Mouse (Mus musculus) olfactory bulb, adult 2 months (tissue): ENCODE data around the gene Nelfa. TPM values are rescaled to one million over a fixed set of nuclear protein-coding genes. Genes with fewer than 3 reads are reported as not detected.
"Not testable (repeated sequence)": the region's sequence is repeated elsewhere in the genome, so short reads cannot be mapped to it uniquely, and the experiment has no call there.

Source experiments
- H3K27ac ChIP-seq: fragments of 200-500 bp; 2 replicates; pipeline ENCODE4 v1.5.1; 2012; ENCODE audit warnings: low read depth, low read length; ENCODE audit not compliant: insufficient read depth
- H3K4me1 ChIP-seq: fragments of 200-500 bp; 2 replicates; pipeline ENCODE4 v1.6.1; 2012; ENCODE audit warnings: low read length; ENCODE audit not compliant: control insufficient read depth, insufficient read depth
- H3K4me3 ChIP-seq: fragments of 200-500 bp; 2 replicates; pipeline ENCODE4 v1.5.1; 2012; ENCODE audit warnings: mild to moderate bottlenecking, low read depth, low read length, moderate library complexity; ENCODE audit not compliant: insufficient read depth
- CTCF ChIP-seq: fragments of 200-500 bp; IDR thresholded peaks from 2 replicates; pipeline ENCODE4 v1.5.1; 2012; ENCODE audit warnings: low read depth, mild to moderate bottlenecking, low read length, moderate library complexity; ENCODE audit not compliant: insufficient read depth
- POLR2A ChIP-seq: fragments of 200-500 bp; IDR thresholded peaks from 2 replicates; pipeline ENCODE4 v1.6.1; 2012; ENCODE audit warnings: mild to moderate bottlenecking, low read depth, low read length, moderate library complexity; ENCODE audit not compliant: insufficient read depth
- WGBS: fragments of 180-500 bp; shearing (Covaris S2); methylation state at CpG from one replicate; pipeline ENCODE4 v1.1.7; 2018; 5-methylcytosine and 5-hydroxymethylcytosine counted together
- polyA plus RNA-seq: library from polyadenylated mRNA; stranded (reverse); fragments of >200 nt; gene quantifications from 2 replicates; pipeline ENCODE4 v1.2.4, GENCODE M21; 2012; ENCODE audit warnings: low replicate concordance; ENCODE audit not compliant: missing spikeins, insufficient read depth, insufficient read length

The Nelfa gene
- polyA plus RNA-seq, 1 experiment: not detected

DNA sequence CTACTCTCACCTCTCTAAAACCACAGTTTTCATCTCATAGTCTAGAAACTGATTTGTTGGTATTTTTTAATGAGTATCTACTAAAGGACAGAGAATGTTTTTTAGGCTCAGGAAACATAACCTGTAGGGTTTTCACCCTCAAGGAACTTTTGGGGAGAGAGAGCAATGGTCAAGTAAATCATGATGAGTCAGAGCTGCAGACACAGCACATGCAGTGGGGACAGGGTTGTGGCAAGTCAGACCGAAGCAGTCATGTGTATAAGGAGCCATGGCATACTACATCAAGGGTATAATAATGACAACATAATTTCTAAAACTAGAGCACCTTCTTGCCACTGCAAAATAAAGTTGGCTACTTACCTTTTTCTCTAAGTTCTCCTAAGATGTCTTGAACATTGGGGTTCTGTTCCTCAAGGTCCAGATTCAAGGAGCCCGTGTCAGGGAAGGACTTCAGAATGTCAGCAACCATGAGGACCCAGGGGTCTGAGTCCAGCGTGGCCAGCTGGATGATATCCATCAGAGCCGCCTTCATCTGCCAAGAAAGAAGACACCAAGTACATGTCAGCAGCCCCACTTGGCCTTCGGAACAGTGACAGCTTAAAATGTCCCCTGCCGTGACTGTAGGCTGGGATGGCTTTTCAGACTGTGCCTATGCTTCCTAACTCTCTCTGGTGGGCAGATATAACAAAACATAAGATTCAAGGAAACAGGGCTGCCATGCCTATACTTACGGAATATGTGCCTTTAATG is 14.6 kb downstream of the Nelfa start:
- peaks cover 11% of the 10 kb centered on the region for H3K4me1 ChIP-seq
- 75% methylated on average over 7 of the region's 7 CpGs for WGBS
- H3K27ac ChIP-seq: no peak overlapping the region
- no peak overlapping the region for H3K4me3 ChIP-seq
- no peak for TF ChIP-seq POLR2A
- no peak for TF ChIP-seq CTCF

DNA sequence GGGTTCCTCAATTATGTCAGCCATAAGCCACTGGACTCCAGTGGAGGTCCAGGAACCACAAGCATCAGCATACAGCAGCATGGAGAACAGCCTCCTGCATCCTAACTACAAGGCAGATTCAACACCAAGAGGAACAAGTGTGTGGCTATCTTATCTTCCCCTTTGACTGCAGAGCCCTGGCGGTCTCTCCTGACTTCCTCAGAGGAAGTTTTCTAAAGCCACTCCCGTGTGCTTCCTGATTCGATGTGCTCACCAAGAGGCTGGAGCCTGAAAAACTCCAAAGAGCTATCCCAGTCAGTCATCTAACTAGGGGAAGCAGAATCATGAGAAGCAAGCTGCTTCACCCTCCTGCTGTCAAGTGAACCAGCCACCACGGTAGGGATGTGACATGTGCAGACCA is 15.3 kb downstream of the Nelfa start:
- Histone ChIP-seq H3K4me1 (peaks cover 11% of the 10 kb centered on the region), H3K27ac (no peak overlapping the region), H3K4me3 (no peak overlapping the region)
- TF ChIP-seq POLR2A (no peak), CTCF (no peak)
- 80% methylated on average over 4 of the region's 4 CpGs for WGBS

DNA sequence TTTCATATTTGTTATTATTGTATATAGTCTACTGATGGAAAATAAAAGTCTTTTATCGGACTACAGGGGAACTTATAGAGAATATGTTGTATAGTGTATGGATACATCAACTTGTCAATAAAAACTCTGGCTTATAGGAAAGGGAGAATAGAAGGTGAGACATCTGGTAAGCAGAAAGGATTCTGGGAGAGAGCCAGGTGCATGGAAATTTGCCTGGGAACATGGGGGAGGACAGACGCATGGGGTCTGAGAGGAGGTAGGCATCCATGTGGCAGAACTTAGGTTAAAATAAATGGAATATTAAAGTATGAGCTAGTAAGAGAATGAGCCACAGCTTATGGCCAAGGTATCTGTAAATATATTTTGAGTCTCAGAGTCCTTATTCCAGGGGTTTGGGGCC is 16.2 kb downstream of the Nelfa start:
- no peak overlapping the region for H3K27ac ChIP-seq
- no peak for TF ChIP-seq POLR2A
- no peak for TF ChIP-seq CTCF
- 95% methylated on average over 2 of the region's 2 CpGs for WGBS
- H3K4me1 ChIP-seq: peaks cover 11% of the 10 kb centered on the region
- no peak overlapping the region for H3K4me3 ChIP-seq

DNA sequence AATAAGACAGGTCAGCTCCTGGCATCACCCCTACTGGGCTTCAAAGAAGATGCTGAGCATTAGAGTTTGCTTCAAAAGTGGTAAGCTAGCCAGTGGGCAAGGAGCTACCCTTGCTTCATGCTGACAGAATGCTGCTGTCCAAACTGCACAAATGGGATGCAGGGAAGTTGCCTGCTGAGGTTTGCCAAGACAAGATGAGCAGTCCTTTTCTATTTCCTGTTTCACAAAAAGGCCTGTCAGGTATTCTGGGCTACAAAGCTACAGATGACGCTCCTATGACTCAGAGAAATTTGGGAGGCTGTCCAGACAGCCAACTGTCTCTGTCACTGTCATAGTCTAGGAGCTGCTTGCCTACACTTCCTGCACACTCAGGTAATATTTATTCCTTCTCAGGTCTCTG is 16.7 kb downstream of the Nelfa start:
- 70% methylated on average over 1 of the region's 1 CpGs for WGBS

DNA sequence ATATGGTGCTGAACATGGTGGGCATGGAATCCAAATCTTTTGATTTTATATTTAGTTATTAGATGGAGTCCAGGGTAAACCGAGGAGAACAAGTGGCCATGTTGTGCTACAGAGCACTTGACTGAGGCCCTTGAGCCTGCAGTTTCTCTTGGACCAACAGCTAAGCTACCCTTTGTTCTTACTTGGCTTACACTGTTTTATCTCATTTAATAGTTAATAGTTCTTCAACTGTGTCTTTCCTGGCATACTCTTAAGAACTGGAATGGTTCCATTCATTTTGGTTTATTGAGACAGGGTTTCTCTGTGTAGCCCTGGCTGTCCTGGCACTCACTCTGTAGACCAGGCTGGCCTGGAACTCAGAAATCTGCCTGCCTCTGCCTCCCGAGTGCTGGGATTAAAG is 19.6 kb downstream of the Nelfa start:
- H3K27ac ChIP-seq, H3K4me1 ChIP-seq, H3K4me3 ChIP-seq: not testable (repeated sequence)
- WGBS: 93% methylated on average over 2 of the region's 2 CpGs

More for the DNA sequence above, 16.7 kb downstream of the Nelfa start:
- no peak for TF ChIP-seq POLR2A
- TF ChIP-seq CTCF: no peak
- Histone ChIP-seq H3K4me1 (peaks cover 11% of the 10 kb centered on the region), H3K27ac (no peak overlapping the region), H3K4me3 (no peak overlapping the region)

DNA sequence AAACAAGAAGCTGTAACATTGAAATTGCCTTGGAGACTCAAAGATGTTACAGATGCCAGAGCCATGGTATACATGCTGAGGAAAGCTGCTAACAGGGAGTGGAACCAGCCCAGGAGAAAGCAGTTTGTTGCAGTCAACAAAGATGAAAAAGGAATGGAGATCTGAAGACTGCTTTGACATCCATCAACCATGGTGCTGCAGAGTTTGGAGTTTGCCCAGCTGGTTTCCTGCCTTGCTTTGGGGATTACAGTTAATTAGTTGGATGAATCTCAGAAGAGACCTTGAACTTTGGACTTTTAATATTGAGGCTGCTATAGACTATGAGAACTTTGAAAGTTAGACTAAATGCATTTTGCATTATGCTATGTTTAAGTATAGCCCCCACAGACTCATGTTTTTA is 21.2 kb downstream of the Nelfa start:
- H3K27ac ChIP-seq, H3K4me1 ChIP-seq, H3K4me3 ChIP-seq: not testable (repeated sequence)

DNA sequence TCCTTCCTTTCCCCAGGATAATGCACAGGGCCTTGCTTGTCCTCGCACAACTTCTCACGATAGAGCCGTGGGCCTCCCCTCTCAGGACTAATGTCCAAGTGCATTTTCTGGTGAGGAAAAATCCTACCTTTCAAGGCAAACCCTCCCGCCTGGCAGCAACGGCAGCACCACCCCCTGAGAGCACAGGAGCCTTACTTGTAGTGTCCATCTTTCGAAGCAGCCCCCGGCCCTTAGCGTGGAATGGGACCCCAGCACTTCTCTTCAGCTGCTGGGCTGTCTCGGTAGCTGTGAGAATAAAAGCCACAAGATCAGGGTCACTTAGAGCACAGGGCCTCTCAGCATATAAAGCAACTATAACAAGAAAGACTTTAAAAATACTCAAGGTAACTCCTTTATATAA is 33.0 kb downstream of the Nelfa start:
- H3K27ac ChIP-seq: no peak overlapping the region
- TF ChIP-seq POLR2A: no peak
- no peak overlapping the region for H3K4me3 ChIP-seq
- WGBS: 73% methylated on average over 9 of the region's 9 CpGs
- H3K4me1 ChIP-seq: no peaks in the 10 kb centered on the region

DNA sequence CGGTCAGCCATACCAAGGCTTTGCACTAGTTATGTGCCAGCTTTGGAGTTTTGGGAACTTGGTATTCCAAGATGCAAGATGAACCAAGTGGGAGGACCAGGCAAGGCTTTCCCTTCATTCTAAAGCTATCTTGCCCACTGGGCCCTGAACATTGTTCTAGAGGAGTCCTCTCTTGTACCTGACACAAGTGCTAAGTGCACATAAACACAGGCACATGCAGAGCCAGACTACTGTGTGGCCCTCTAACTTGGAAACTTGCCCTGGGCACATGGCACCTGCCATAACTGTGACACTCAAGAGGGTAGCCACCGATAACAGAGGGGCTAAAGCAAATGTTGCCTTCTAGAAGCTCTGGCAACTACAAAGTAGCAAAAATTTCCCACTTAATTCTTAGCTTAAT is 33.5 kb downstream of the Nelfa start:
- no peak overlapping the region for H3K27ac ChIP-seq
- H3K4me1 ChIP-seq: no peaks in the 10 kb centered on the region
- no peak overlapping the region for H3K4me3 ChIP-seq
- TF ChIP-seq CTCF (no peak), POLR2A (no peak)
- 81% methylated on average over 2 of the region's 2 CpGs for WGBS

DNA sequence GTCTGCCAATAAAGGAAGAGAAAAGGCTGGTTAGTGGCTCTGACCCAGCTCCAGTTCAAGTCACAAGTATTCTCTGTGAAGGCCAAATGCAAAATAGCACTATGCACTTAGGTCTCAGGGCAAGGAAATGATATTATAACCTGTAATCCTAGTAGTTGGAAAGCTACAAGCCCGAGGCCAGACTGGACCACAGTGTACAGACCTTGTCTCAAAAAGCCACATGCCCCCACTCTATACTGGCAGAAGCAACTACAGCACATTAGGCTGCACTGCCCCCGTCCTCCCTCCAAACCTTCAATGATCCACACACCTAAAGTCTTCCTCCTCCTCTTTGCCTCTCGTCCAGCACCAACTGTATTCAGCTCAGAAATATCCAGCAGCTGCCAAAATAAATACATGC is 34.9 kb downstream of the Nelfa start:
- Histone ChIP-seq H3K27ac (no peak overlapping the region), H3K4me1 (no peaks in the 10 kb centered on the region), H3K4me3 (no peak overlapping the region)
- 89% methylated on average over 3 of the region's 3 CpGs for WGBS
- TF ChIP-seq POLR2A (no peak), CTCF (no peak)

DNA sequence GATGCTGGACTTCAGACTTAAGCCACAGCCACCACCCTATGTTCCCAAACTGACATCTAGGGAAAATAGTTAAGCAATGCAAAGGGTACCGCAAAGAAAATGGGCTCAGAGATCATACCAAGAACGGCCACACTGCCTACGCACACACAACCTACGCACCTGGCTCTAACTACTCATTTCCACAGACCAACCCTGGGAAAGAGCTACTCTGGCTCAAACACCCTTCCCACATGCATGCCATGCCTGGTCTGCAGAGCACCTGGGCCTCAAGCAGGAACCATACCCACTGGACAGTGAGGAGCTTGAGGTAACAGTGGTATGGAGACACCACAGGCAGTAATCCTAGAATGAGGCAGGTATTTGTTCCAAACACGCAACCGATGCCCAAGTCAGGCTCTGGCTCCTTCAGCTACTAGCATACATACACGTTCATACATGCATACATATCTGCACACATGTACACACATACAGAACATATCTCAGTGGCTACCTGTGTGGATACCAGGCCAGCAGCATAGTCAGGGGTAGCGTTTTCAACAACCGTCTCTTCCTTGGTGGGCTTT is 35.4 kb downstream of the Nelfa start:
- Histone ChIP-seq H3K4me1 (no peaks in the 10 kb centered on the region), H3K27ac (no peak overlapping the region), H3K4me3 (no peak overlapping the region)
- TF ChIP-seq CTCF: no peak
- TF ChIP-seq POLR2A: no peak
- 92% methylated on average over 9 of the region's 9 CpGs for WGBS
